Mouse (Mus musculus): ENCODE data around the gene Olfr171. TPM values are rescaled to one million over a fixed set of nuclear protein-coding genes. Genes with fewer than 3 reads are reported as not detected.
"Not testable (repeated sequence)": the region's sequence is repeated elsewhere in the genome, so short reads cannot be mapped to it uniquely, and the experiment has no call there.

The Olfr171 gene
- not detected in 2 replicates for polyA plus RNA-seq (2016; fragmentation: Nextera tagmentation; extraction: Ambion mirVana)

DNA sequence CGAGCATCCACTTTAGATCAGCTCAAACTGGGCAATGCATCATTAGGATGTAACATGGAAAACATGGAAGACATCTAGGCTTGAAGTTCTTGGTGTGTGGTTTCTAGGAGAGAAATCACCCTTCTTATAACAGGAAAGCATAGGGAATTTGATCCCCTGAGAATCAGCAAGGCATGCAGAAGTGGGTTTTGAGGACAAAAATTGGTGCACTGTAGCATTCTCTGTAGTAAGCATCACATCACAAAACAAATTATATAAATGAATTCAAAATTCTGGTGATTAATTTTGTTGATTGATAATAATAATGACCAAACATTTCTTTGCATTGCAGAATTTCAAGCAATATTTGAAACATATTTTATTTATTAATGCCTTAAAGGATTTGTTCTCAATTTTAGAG lies at the start of gene Olfr171:
Gene Olfr171 (minus strand): TSS at position 101 of the 400 bp plus-strand sequence.
- H3K4me3 ChIP-seq, result no peak within 1 kb of the TSS
- peaks cover 13% of the 10 kb centered on the region for H3K9me3 ChIP-seq
- no peak within 1 kb of the TSS for H3K27ac ChIP-seq (replicated peaks)
- no peaks in the 10 kb centered on the region for H3K27me3 ChIP-seq (replicated peaks; ENCODE audit: low read depth, poor library complexity, severe bottlenecking)
- WGBS, result 80% methylated on average over 1 of the region's 1 CpGs
- no peaks in the 10 kb centered on the region for H3K36me3 ChIP-seq (replicated peaks)
- DNase-seq (ENCODE audit: low spot score), result no peak
- H3K4me1 ChIP-seq, result no peaks in the 10 kb centered on the region

DNA sequence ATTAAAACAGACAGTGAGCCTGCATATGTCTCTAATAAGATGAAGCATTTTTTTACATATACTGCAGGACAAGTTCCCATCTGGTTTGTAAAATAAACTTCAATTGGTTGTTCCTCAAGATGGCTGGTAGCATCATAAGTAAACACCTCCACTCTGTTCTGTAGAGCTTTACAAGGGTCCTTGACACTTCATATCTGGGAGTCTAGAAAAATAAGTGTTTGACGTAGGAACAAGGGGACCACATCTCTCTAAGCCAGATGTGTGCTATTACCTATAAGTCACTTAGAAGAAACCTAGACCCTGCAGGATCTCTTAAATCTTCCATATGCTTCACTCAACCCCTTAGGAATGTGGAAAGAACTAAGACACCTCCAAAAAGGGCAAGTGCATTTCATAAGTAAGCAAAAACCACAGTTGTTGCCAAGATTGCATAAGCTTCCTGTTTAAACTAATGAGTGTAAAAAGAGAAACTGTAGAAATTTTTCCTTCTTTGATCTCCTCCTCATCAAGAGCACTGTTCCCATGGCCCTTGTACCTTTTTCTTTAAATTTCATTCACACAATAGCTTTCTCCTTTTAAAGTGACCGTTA lies 41.1 kb upstream of the Olfr171 start:
- WGBS, result 87% methylated on average over 2 of the region's 2 CpGs
- H3K27me3 ChIP-seq (replicated peaks; ENCODE audit: low read depth, poor library complexity, severe bottlenecking), result no peaks in the 10 kb centered on the region
- no peak overlapping the region for H3K4me3 ChIP-seq
- 0 out of 2 replicates have a peak, but pooled peaks cover 2% of the 10 kb centered on the region for H3K9me3 ChIP-seq
- H3K36me3 ChIP-seq (replicated peaks), result no peaks in the 10 kb centered on the region
- DNase-seq (ENCODE audit: low spot score), result no peak
- H3K4me1 ChIP-seq, result no peaks in the 10 kb centered on the region
- no peak overlapping the region for H3K27ac ChIP-seq (replicated peaks)

DNA sequence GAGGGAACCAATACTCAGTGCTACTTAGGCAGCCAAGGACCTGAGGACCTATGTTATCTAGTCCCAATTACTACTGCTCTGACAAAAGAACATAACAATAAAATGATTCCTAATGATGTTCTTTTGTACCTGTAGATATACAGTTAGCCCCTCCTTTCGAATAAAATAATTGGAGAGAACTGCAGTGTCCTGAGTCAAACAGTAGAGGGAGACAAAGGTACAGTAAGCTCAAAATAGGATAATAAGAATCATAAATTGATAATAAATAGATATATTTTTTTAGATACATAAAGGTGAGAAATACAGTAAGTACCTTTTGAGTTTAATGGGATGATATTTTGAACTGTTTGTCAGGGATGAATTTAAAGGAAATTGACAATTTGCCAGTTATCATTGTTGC lies 36.6 kb upstream of the Olfr171 start:
- no peaks in the 10 kb centered on the region for H3K27me3 ChIP-seq (replicated peaks; ENCODE audit: low read depth, poor library complexity, severe bottlenecking)
- 57% methylated on average over 1 of the region's 1 CpGs for WGBS

GRCm38 (mm10) chr16:19611782-19612181 lies 17.9 kb downstream of the Olfr171 start, which contains the start of gene Olfr170:
Gene Olfr170 (minus strand): TSS chr16:19611882.
- not testable (repeated sequence) for H3K27ac ChIP-seq (replicated peaks)
- 92% methylated on average over 2 of the region's 2 CpGs for WGBS

More for the DNA sequence above, 36.6 kb upstream of the Olfr171 start:
- no peak for DNase-seq (ENCODE audit: low spot score)
- no peaks in the 10 kb centered on the region for H3K36me3 ChIP-seq (replicated peaks)
- H3K4me3 ChIP-seq, result no peak overlapping the region
- H3K9me3 ChIP-seq, result 0 out of 2 replicates have a peak, but pooled peaks cover 2% of the 10 kb centered on the region
- H3K4me1 ChIP-seq, result no peaks in the 10 kb centered on the region
- H3K27ac ChIP-seq (replicated peaks), result no peak overlapping the region

DNA sequence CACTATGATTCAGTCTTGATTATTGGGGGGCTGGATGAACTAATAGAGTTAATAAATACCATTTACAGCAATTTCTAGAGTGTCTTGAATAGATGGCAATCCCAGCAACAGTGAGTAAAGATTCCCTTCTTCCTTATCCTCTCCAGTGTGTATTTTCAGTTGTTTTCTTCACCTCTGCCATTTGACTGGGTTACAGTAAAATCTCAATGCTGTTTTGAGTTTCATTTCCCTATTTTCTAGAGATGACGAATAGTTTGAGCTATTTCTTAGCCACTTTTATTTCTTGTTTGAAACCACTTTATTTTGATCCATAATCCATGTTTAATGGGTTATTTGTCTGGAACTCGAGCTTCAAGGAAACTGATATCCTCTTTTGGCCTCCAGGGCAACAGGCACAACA lies 26.6 kb downstream of the Olfr171 start:
- H3K27ac ChIP-seq (replicated peaks), result no peak overlapping the region
- H3K9me3 ChIP-seq, result peaks cover 4% of the 10 kb centered on the region; the same call in 1 of the 2 replicates
- no peak overlapping the region for H3K4me3 ChIP-seq
- WGBS, result 62% methylated on average over 2 of the region's 2 CpGs
- H3K27me3 ChIP-seq (replicated peaks; ENCODE audit: low read depth, poor library complexity, severe bottlenecking), result no peaks in the 10 kb centered on the region
- no peak for DNase-seq (ENCODE audit: low spot score)
- no peaks in the 10 kb centered on the region for H3K36me3 ChIP-seq (replicated peaks)
- no peaks in the 10 kb centered on the region for H3K4me1 ChIP-seq

More at GRCm38 (mm10) chr16:19611782-19612181, 17.9 kb downstream of the Olfr171 start, which contains the start of gene Olfr170:
- H3K4me1 ChIP-seq; H3K27me3 ChIP-seq (replicated peaks; ENCODE audit: low read depth, poor library complexity, severe bottlenecking); H3K9me3 ChIP-seq; H3K36me3 ChIP-seq (replicated peaks); DNase-seq (ENCODE audit: low spot score); H3K4me3 ChIP-seq: not testable (repeated sequence)

Other genes starting within 250 kb of the Olfr171 start
- not detected in 2 replicates for gene Olfr165, start 206.8 kb downstream of the Olfr171 start, polyA plus RNA-seq (2016; fragmentation: Nextera tagmentation; extraction: Ambion mirVana)
- not detected in 2 replicates for gene Olfr166, start 146.2 kb downstream of the Olfr171 start, polyA plus RNA-seq (2016; fragmentation: Nextera tagmentation; extraction: Ambion mirVana)
- gene Olfr167, start 107.7 kb downstream of the Olfr171 start, polyA plus RNA-seq (2016; fragmentation: Nextera tagmentation; extraction: Ambion mirVana), result not detected in 2 replicates
- gene Olfr168, start 94.4 kb downstream of the Olfr171 start, polyA plus RNA-seq (2016; fragmentation: Nextera tagmentation; extraction: Ambion mirVana), result not detected in 2 replicates
- gene Olfr169, start 58.1 kb downstream of the Olfr171 start, polyA plus RNA-seq (2016; fragmentation: Nextera tagmentation; extraction: Ambion mirVana), result not detected in 2 replicates
- gene Olfr170, start 18.0 kb downstream of the Olfr171 start, polyA plus RNA-seq (2016; fragmentation: Nextera tagmentation; extraction: Ambion mirVana), result not detected in 2 replicates
- gene Lamp3, start 76.5 kb upstream of the Olfr171 start, polyA plus RNA-seq (2016; fragmentation: Nextera tagmentation; extraction: Ambion mirVana), result 0.05 and 0.11 TPM in 2 replicates
- 40.2 and 42.2 TPM in 2 replicates for gene B3gnt5, start 130.3 kb upstream of the Olfr171 start, polyA plus RNA-seq (2016; fragmentation: Nextera tagmentation; extraction: Ambion mirVana)